Mouse (Mus musculus): ENCODE measurements around the gene Ccdc58. TPM values are rescaled to one million over a fixed set of nuclear protein-coding genes. Genes with fewer than 3 reads are reported as not detected.
A peak's percentile ranks its signal among the peaks of the same experiment; 100 is the strongest.
"Not testable (repeated sequence)": the region's sequence is repeated elsewhere in the genome, so short reads cannot be mapped to it uniquely, and the experiment has no call there.

Gene Ccdc58
- polyA plus RNA-seq, 2 experiments, result 44.0 to 52.5 TPM

DNA sequence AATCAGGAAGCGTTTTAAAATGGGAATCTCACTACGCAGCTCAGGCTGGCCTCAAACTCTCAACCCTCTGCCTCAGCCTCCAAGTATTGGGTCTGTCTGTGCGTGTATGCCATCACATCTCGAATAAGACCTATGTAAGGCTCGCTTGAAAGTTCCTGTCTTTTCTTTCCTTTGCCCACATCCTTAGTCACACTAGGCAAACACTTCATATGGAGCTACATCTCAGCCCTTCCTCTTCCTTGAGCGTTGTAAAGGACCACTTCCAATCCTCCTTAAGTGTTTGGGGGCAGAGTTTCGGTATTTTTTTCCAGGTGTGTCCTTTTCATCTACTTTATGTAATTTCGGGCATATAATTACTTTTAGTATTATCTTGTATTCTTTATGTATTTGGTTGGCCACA, 16.6 kb upstream of the Ccdc58 start:
- Histone ChIP-seq H3K4me1 (replicated peaks; ENCODE audit: control insufficient read depth in 2 of 2, insufficient read depth in 2 of 2, low read length in 1 of 2) (peaks cover 3% of the 10 kb centered on the region in 2 experiments; a peak in 1 of 4 replicates), H3K36me3 (replicated peaks; ENCODE audit: control insufficient read depth, insufficient read depth, low read depth) (peaks cover 17% of the 10 kb centered on the region), H3K27me3 (ENCODE audit: control insufficient read depth, insufficient read depth, low read length) (no peaks in the 10 kb centered on the region), H3K9me3 (ENCODE audit: control insufficient read depth, low read length) (no peaks in the 10 kb centered on the region), H3K4me3 (ENCODE audit: insufficient read depth in 1 of 2, low read depth in 2 of 2, low read length in 2 of 2) (no peak overlapping the region), H3K9ac (replicated peaks) (no peak overlapping the region), H3K27ac (no peak overlapping the region), H3K4me2 (ENCODE audit: low read depth) (no peak overlapping the region)
- no peak for DNase-seq (ENCODE audit: low read depth in 3 of 3, low spot score in 3 of 3)
- 84% methylated on average over 8 of the region's 8 CpGs for WGBS (ENCODE audit: insufficient replicate concordance)
- ATAC-seq (ENCODE audit: insufficient read depth), result no peak
- TF ChIP-seq EP300 (IDR thresholded peaks at IDR 0.05; ENCODE audit: low read depth) (no peak), CTCF (IDR thresholded peaks at IDR 0.05; ENCODE audit: low read depth) (no peak)

DNA sequence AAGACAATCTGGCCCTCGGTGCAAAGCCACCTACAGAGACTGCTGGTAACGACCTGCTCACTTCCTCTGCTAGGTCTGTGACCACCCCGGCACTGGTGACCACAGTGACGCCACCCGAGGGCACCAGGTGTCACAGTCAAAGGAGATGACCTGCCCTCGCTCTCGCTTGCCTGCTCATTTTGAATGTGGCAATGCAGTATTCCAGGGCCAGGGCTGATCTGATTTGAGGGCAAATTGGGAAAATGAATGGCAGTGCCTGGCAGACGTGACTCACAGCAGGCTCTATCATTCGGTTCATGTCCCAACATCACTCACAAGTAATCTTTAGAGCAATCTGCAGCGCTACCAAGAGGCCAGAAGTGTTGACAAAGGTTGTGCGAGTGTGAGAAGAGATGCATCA, 15.1 kb upstream of the Ccdc58 start:
- no peak overlapping the region for H3K4me2 ChIP-seq (ENCODE audit: low read depth)
- H3K9ac ChIP-seq (replicated peaks), result no peak overlapping the region
- H3K36me3 ChIP-seq (replicated peaks; ENCODE audit: control insufficient read depth, insufficient read depth, low read depth), result peaks cover 10% of the 10 kb centered on the region
- H3K4me3 ChIP-seq (ENCODE audit: insufficient read depth in 1 of 2, low read depth in 2 of 2, low read length in 2 of 2), result no peak overlapping the region
- ATAC-seq (ENCODE audit: insufficient read depth), result no peak
- no peak for TF ChIP-seq EP300 (IDR thresholded peaks at IDR 0.05; ENCODE audit: low read depth)
- TF ChIP-seq CTCF (IDR thresholded peaks at IDR 0.05; ENCODE audit: low read depth), result no peak
- peaks cover 3 to 5% of the 10 kb centered on the region in 2 experiments; a peak in 2 of 4 replicates for H3K4me1 ChIP-seq (replicated peaks; ENCODE audit: control insufficient read depth in 2 of 2, insufficient read depth in 2 of 2, low read length in 1 of 2)
- no peaks in the 10 kb centered on the region for H3K27me3 ChIP-seq (ENCODE audit: control insufficient read depth, insufficient read depth, low read length)
- DNase-seq (ENCODE audit: low read depth in 3 of 3, low spot score in 3 of 3), result no peak
- no peaks in the 10 kb centered on the region for H3K9me3 ChIP-seq (ENCODE audit: control insufficient read depth, low read length)
- 80% methylated on average over 11 of the region's 11 CpGs for WGBS (ENCODE audit: insufficient replicate concordance)
- H3K27ac ChIP-seq, result no peak overlapping the region

DNA sequence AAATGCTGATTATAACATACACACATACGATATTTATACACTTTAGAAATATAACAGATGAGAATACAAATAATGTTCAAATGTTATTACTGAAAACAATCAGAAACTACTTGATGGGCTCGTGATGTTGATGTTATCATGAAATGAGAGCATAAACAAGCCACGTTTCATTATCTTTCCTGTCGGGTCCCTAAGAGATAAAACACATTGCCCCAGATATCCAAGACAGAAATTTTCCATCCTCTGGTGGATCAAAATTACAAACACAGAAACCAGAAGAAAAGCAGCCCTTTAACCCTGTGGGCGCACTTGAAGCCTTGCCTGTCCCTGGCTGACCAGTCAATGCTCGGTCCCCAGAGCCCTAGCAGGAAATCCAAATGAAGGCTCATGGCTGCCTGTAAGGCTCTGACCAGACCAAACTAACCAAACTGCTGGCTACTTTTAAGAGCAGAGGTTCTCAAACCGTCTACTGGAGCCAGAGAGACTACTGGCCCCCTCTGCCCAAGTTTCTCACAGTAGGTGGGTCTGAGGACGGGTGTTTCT, 13.5 kb upstream of the Ccdc58 start:
- ATAC-seq (ENCODE audit: insufficient read depth), result no peak
- Histone ChIP-seq H3K4me1 (replicated peaks; ENCODE audit: control insufficient read depth in 2 of 2, insufficient read depth in 2 of 2, low read length in 1 of 2) (peaks cover 3 to 13% of the 10 kb centered on the region in 2 experiments; a peak in 3 of 4 replicates), H3K4me2 (ENCODE audit: low read depth) (no peak overlapping the region), H3K27me3 (ENCODE audit: control insufficient read depth, insufficient read depth, low read length) (no peaks in the 10 kb centered on the region), H3K4me3 (ENCODE audit: insufficient read depth in 1 of 2, low read depth in 2 of 2, low read length in 2 of 2) (no peak overlapping the region), H3K36me3 (replicated peaks; ENCODE audit: control insufficient read depth, insufficient read depth, low read depth) (no peaks in the 10 kb centered on the region; the same call in 1 of the 2 replicates), H3K9me3 (ENCODE audit: control insufficient read depth, low read length) (no peaks in the 10 kb centered on the region), H3K9ac (replicated peaks) (no peak overlapping the region), H3K27ac (no peak overlapping the region)
- WGBS (ENCODE audit: insufficient replicate concordance), result 56% methylated on average over 8 of the region's 8 CpGs
- no peak for DNase-seq (ENCODE audit: low read depth in 3 of 3, low spot score in 3 of 3)
- no peak for TF ChIP-seq CTCF (IDR thresholded peaks at IDR 0.05; ENCODE audit: low read depth)
- no peak for TF ChIP-seq EP300 (IDR thresholded peaks at IDR 0.05; ENCODE audit: low read depth)

DNA sequence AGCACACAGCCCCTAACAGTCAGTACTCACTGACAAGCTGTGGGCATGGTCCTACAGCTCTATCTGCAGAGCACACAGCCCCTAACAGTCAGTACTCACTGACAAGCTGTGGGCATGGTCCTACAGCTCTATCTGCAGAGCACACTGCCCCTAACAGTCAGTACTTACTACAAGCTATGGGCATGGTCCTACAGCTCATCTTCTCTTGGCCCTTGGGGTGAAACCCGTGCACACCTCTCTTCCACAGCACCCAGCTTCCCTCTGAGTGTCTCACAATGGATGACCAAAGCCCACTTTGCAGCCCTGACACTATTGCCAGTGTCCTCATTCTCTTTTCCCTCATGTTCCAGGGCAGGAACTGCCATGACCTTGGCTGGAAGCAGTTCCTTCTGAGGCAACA, 9.0 kb upstream of the Ccdc58 start:
- 0 out of 2 replicates have a peak, but pooled peaks have one; percentile 29 for TF ChIP-seq EP300 (IDR thresholded peaks at IDR 0.05; ENCODE audit: low read depth)
- DNase-seq (ENCODE audit: low read depth in 3 of 3, low spot score in 3 of 3); ATAC-seq (ENCODE audit: insufficient read depth): not testable (repeated sequence)

DNA sequence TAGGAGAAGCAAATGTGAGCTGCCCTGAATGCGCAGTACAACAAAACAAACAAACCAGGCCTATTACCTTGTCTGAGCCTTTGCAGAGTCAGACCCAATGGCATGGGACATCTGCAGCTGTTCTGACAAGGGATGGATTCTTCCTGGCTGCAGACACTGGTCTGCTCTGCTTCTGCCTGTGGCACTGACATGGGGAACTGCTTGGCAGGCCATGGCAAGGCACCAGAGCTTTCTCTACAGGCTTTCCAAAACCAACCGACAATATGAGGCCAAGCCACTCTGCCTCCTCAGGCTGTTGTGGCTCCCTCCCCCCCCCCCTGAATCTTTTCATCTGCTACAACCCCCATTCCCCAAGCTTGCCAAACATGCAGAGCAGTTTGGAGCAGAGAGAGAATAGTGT, 8.2 kb upstream of the Ccdc58 start:
- Histone ChIP-seq H3K27ac (no peak overlapping the region), H3K9ac (replicated peaks) (no peak overlapping the region; the same call in 1 of the 2 replicates), H3K27me3 (ENCODE audit: control insufficient read depth, insufficient read depth, low read length) (no peaks in the 10 kb centered on the region), H3K36me3 (replicated peaks; ENCODE audit: control insufficient read depth, insufficient read depth, low read depth) (no peaks in the 10 kb centered on the region; the same call in 1 of the 2 replicates), H3K4me2 (ENCODE audit: low read depth) (no peak overlapping the region), H3K4me1 (replicated peaks; ENCODE audit: control insufficient read depth in 2 of 2, insufficient read depth in 2 of 2, low read length in 1 of 2) (peaks cover 3 to 24% of the 10 kb centered on the region in 2 experiments), H3K4me3 (ENCODE audit: insufficient read depth in 1 of 2, low read depth in 2 of 2, low read length in 2 of 2) (no peak overlapping the region), H3K9me3 (ENCODE audit: control insufficient read depth, low read length) (no peaks in the 10 kb centered on the region)
- ATAC-seq (ENCODE audit: insufficient read depth) (no peak), DNase-seq (ENCODE audit: low read depth in 3 of 3, low spot score in 3 of 3) (no peak)
- no peak for TF ChIP-seq CTCF (IDR thresholded peaks at IDR 0.05; ENCODE audit: low read depth)
- no peak for TF ChIP-seq EP300 (IDR thresholded peaks at IDR 0.05; ENCODE audit: low read depth)
- WGBS (ENCODE audit: insufficient replicate concordance), result 78% methylated on average over 2 of the region's 2 CpGs

More for the DNA sequence above, 9.0 kb upstream of the Ccdc58 start:
- H3K4me3 ChIP-seq (ENCODE audit: insufficient read depth in 1 of 2, low read depth in 2 of 2, low read length in 2 of 2); H3K9me3 ChIP-seq (ENCODE audit: control insufficient read depth, low read length); H3K27me3 ChIP-seq (ENCODE audit: control insufficient read depth, insufficient read depth, low read length); H3K4me2 ChIP-seq (ENCODE audit: low read depth); H3K9ac ChIP-seq (replicated peaks); H3K27ac ChIP-seq; H3K36me3 ChIP-seq (replicated peaks; ENCODE audit: control insufficient read depth, insufficient read depth, low read depth): not testable (repeated sequence)
- H3K4me1 ChIP-seq (replicated peaks; ENCODE audit: control insufficient read depth in 2 of 2, insufficient read depth in 2 of 2, low read length in 1 of 2), result peaks cover 3 to 20% of the 10 kb centered on the region in 2 experiments; a peak in 3 of 4 replicates
- WGBS (ENCODE audit: insufficient replicate concordance), result 25% methylated on average over 1 of the region's 1 CpGs
